Mouse (Mus musculus) embryonic facial prominence, embryonic 15.5 days (tissue): ENCODE results near the gene Cldn1. TPM values are rescaled to one million over a fixed set of nuclear protein-coding genes. Genes with fewer than 3 reads are reported as not detected.
A peak's percentile ranks its signal among the peaks of the same experiment; 100 is the strongest.

Experiments
- ATAC-seq: fragments of 200-750 bp; cut with Nextera tagmentation; 2 replicates; pipeline ENCODE4 v1.8.0; 2017; ENCODE audit warnings: low read depth, moderate TSS enrichment; ENCODE audit not compliant: insufficient number of reproducible peaks, low FRiP score, low TSS enrichment
- H3K27ac ChIP-seq: fragments of 300-500 bp; sonication (generic); replicated peaks from 2 replicates; pipeline ENCODE4 v1.5.1; 2015; ENCODE audit warnings: mild to moderate bottlenecking, inconsistent platforms
- H3K27me3 ChIP-seq: fragments of 300-500 bp; sonication (generic); 2 replicates; pipeline ENCODE4 v1.6.1; 2015; ENCODE audit warnings: inconsistent platforms
- H3K36me3 ChIP-seq: fragments of 300-500 bp; sonication (generic); 2 replicates; pipeline ENCODE4 v1.6.1; 2015; ENCODE audit warnings: mild to moderate bottlenecking, inconsistent platforms
- H3K4me1 ChIP-seq: fragments of 300-500 bp; sonication (generic); 2 replicates; pipeline ENCODE4 v1.6.1; 2015; ENCODE audit warnings: inconsistent platforms
- H3K4me2 ChIP-seq: fragments of 300-500 bp; sonication (generic); replicated peaks from 2 replicates; pipeline ENCODE4 v1.6.1; 2015; ENCODE audit warnings: mild to moderate bottlenecking, inconsistent platforms
- H3K4me3 ChIP-seq: fragments of 300-500 bp; sonication (generic); replicated peaks from 2 replicates; pipeline ENCODE4 v1.5.1; 2015; ENCODE audit warnings: mild to moderate bottlenecking, inconsistent platforms
- H3K9ac ChIP-seq: fragments of 300-500 bp; sonication (generic); 2 replicates; pipeline ENCODE4 v1.6.1; 2015; ENCODE audit warnings: inconsistent platforms
- H3K9me3 ChIP-seq: fragments of 300-500 bp; sonication (generic); replicated peaks from 2 replicates; pipeline ENCODE4 v1.6.1; 2016; ENCODE audit warnings: inconsistent platforms
- WGBS: fragments of 180-500 bp; shearing (Covaris S2); methylation state at CpG from one replicate; pipeline ENCODE4 v1.1.7; 2015; 5-methylcytosine and 5-hydroxymethylcytosine counted together
- polyA plus RNA-seq: library from polyadenylated mRNA; unstranded; fragments of >200 nt; fragmentation: Nextera tagmentation; extraction: Ambion mirVana; gene quantifications from 2 replicates; pipeline ENCODE4 v1.2.1, GENCODE M21; 2015

The Cldn1 gene
- 43.9 and 50.2 TPM in 2 replicates for polyA plus RNA-seq

- 3% methylated on average over 33 of the region's 33 CpGs for WGBS
- Histone ChIP-seq H3K4me3 (peak within 1 kb of the TSS; percentile 51), H3K9ac (peak within 1 kb of the TSS; percentile 42; the same call in 1 of the 2 replicates), H3K4me2 (peak within 1 kb of the TSS; percentile 86), H3K36me3 (no peaks in the 10 kb centered on the region), H3K27me3 (no peaks in the 10 kb centered on the region), H3K27ac (no peak within 1 kb of the TSS), H3K4me1 (peaks cover 6% of the 10 kb centered on the region; the same call in 1 of the 2 replicates), H3K9me3 (no peaks in the 10 kb centered on the region)
- ATAC-seq: peak; percentile 68
Observed at GRCm38 (mm10) chr16:26371325-26372053, at the start of gene Cldn1. Gene Cldn1, minus strand, starts transcription at chr16:26371841.

- Histone ChIP-seq H3K9me3 (no peaks in the 10 kb centered on the region), H3K4me2 (no peak overlapping the region), H3K36me3 (no peaks in the 10 kb centered on the region), H3K4me1 (no peaks in the 10 kb centered on the region), H3K27me3 (no peaks in the 10 kb centered on the region), H3K27ac (no peak overlapping the region), H3K4me3 (no peak overlapping the region), H3K9ac (no peak overlapping the region)
- ATAC-seq: no peak
- WGBS: 52% methylated on average over 3 of the region's 3 CpGs
Observed at GRCm38 (mm10) chr16:26418616-26419015, 47.0 kb upstream of the Cldn1 start.

- 24% methylated on average over 1 of the region's 1 CpGs for WGBS
- no peak overlapping the region for H3K27ac ChIP-seq
- no peak for ATAC-seq
- H3K27me3 ChIP-seq: no peaks in the 10 kb centered on the region
- no peak overlapping the region for H3K4me3 ChIP-seq
- no peaks in the 10 kb centered on the region for H3K4me1 ChIP-seq
- H3K9me3 ChIP-seq: no peaks in the 10 kb centered on the region
- H3K9ac ChIP-seq: no peak overlapping the region
- no peak overlapping the region for H3K4me2 ChIP-seq
- H3K36me3 ChIP-seq: no peaks in the 10 kb centered on the region
Observed at GRCm38 (mm10) chr16:26404070-26404469, 32.4 kb upstream of the Cldn1 start.

GRCm38 (mm10) chr16:26400971-26401370, 29.3 kb upstream of the Cldn1 start:
- WGBS: 26% methylated on average over 3 of the region's 3 CpGs
- Histone ChIP-seq H3K27ac (no peak overlapping the region; the same call in 1 of the 2 replicates), H3K27me3 (no peaks in the 10 kb centered on the region)

GRCm38 (mm10) chr16:26400549-26400948, 28.9 kb upstream of the Cldn1 start:
- no peak overlapping the region for H3K4me3 ChIP-seq
- H3K36me3 ChIP-seq: no peaks in the 10 kb centered on the region
- no peak overlapping the region; the same call in 1 of the 2 replicates for H3K27ac ChIP-seq
- H3K27me3 ChIP-seq: no peaks in the 10 kb centered on the region
- WGBS: 64% methylated on average over 4 of the region's 4 CpGs
- H3K4me1 ChIP-seq: no peaks in the 10 kb centered on the region
- ATAC-seq: no peak
- H3K4me2 ChIP-seq: no peak overlapping the region
- no peak overlapping the region for H3K9ac ChIP-seq
- H3K9me3 ChIP-seq: no peaks in the 10 kb centered on the region

More at GRCm38 (mm10) chr16:26400971-26401370, 29.3 kb upstream of the Cldn1 start:
- Histone ChIP-seq H3K4me2 (no peak overlapping the region), H3K36me3 (no peaks in the 10 kb centered on the region), H3K9me3 (no peaks in the 10 kb centered on the region), H3K4me3 (no peak overlapping the region), H3K9ac (no peak overlapping the region), H3K4me1 (no peaks in the 10 kb centered on the region)
- ATAC-seq: 0 out of 2 replicates have a peak, but pooled peaks have one; percentile 43

- no peak overlapping the region for H3K27ac ChIP-seq
- H3K4me2 ChIP-seq: no peak overlapping the region
- H3K27me3 ChIP-seq: no peaks in the 10 kb centered on the region
- H3K9ac ChIP-seq: no peak overlapping the region
- no peaks in the 10 kb centered on the region for H3K4me1 ChIP-seq
- no peaks in the 10 kb centered on the region for H3K36me3 ChIP-seq
- no peak overlapping the region for H3K4me3 ChIP-seq
- no peak for ATAC-seq
- no peaks in the 10 kb centered on the region for H3K9me3 ChIP-seq
- 69% methylated on average over 4 of the region's 4 CpGs for whole genome bisulfite sequencing
Observed at GRCm38 (mm10) chr16:26390936-26391335, 19.3 kb upstream of the Cldn1 start.

- no peak for ATAC-seq
- Histone ChIP-seq H3K36me3 (no peaks in the 10 kb centered on the region), H3K4me1 (no peaks in the 10 kb centered on the region), H3K27ac (no peak overlapping the region), H3K9me3 (no peaks in the 10 kb centered on the region), H3K27me3 (no peaks in the 10 kb centered on the region), H3K9ac (no peak overlapping the region), H3K4me2 (no peak overlapping the region), H3K4me3 (no peak overlapping the region)
- WGBS: 66% methylated on average over 2 of the region's 2 CpGs
Observed at GRCm38 (mm10) chr16:26386159-26386558, 14.5 kb upstream of the Cldn1 start.

- H3K4me3 ChIP-seq: no peak overlapping the region
- no peaks in the 10 kb centered on the region for H3K4me1 ChIP-seq
- no peak overlapping the region for H3K4me2 ChIP-seq
- no peak overlapping the region for H3K27ac ChIP-seq
- 59% methylated on average over 5 of the region's 5 CpGs for WGBS
- no peak overlapping the region for H3K9ac ChIP-seq
- H3K27me3 ChIP-seq: no peaks in the 10 kb centered on the region
- no peaks in the 10 kb centered on the region for H3K9me3 ChIP-seq
- no peaks in the 10 kb centered on the region for H3K36me3 ChIP-seq
- no peak for ATAC-seq
Observed at GRCm38 (mm10) chr16:26384112-26384649, 12.5 kb upstream of the Cldn1 start.

- WGBS: 69% methylated on average over 5 of the region's 5 CpGs
- Histone ChIP-seq H3K4me3 (no peak overlapping the region), H3K4me2 (no peak overlapping the region), H3K36me3 (no peaks in the 10 kb centered on the region), H3K4me1 (no peaks in the 10 kb centered on the region), H3K9me3 (no peaks in the 10 kb centered on the region), H3K9ac (no peak overlapping the region), H3K27ac (no peak overlapping the region), H3K27me3 (no peaks in the 10 kb centered on the region)
- ATAC-seq: no peak
Observed at GRCm38 (mm10) chr16:26377170-26377569, 5.5 kb upstream of the Cldn1 start.

GRCm38 (mm10) chr16:26370127-26370526, 1.5 kb downstream of the Cldn1 start:
- Histone ChIP-seq H3K9me3 (no peaks in the 10 kb centered on the region), H3K27ac (no peak overlapping the region), H3K4me3 (peak overlapping the region; percentile 51), H3K4me2 (peak overlapping the region; percentile 86), H3K4me1 (peaks cover 6% of the 10 kb centered on the region; the same call in 1 of the 2 replicates), H3K9ac (no peak overlapping the region), H3K36me3 (no peaks in the 10 kb centered on the region), H3K27me3 (no peaks in the 10 kb centered on the region)
- no peak for ATAC-seq
- WGBS: 88% methylated on average over 1 of the region's 1 CpGs

GRCm38 (mm10) chr16:26369044-26369730, 2.5 kb downstream of the Cldn1 start:
- Histone ChIP-seq H3K4me1 (peaks cover 6% of the 10 kb centered on the region; the same call in 1 of the 2 replicates), H3K27ac (peak overlapping the region; percentile 39; the same call in 1 of the 2 replicates), H3K4me3 (peak overlapping the region; percentile 15), H3K9me3 (no peaks in the 10 kb centered on the region), H3K36me3 (no peaks in the 10 kb centered on the region), H3K9ac (no peak overlapping the region), H3K4me2 (peak overlapping the region; percentile 2; the same call in 1 of the 2 replicates), H3K27me3 (no peaks in the 10 kb centered on the region)
- ATAC-seq: no peak
- WGBS: 75% methylated on average over 7 of the region's 7 CpGs
